Mouse (Mus musculus) right cerebral cortex, postnatal 4 days (tissue): ENCODE results near the gene Etv3.

Source experiments
- DNase-seq: peaks from one replicate; pipeline ENCODE4 v3.0.0-alpha.2; 2022

Etv3 gene

GRCm38 (mm10) chr3:87560156-87560555 is 34.9 kb downstream of the Etv3 start:
- peak; percentile 26 for DNase-seq

GRCm38 (mm10) chr3:87561434-87561833 is 36.2 kb downstream of the Etv3 start:
- no peak for DNase-seq

GRCm38 (mm10) chr3:87562370-87562769 is 37.2 kb downstream of the Etv3 start:
- DNase-seq: peak; percentile 90

GRCm38 (mm10) chr3:87563466-87563865 is 38.3 kb downstream of the Etv3 start:
- no peak for DNase-seq

DNA sequence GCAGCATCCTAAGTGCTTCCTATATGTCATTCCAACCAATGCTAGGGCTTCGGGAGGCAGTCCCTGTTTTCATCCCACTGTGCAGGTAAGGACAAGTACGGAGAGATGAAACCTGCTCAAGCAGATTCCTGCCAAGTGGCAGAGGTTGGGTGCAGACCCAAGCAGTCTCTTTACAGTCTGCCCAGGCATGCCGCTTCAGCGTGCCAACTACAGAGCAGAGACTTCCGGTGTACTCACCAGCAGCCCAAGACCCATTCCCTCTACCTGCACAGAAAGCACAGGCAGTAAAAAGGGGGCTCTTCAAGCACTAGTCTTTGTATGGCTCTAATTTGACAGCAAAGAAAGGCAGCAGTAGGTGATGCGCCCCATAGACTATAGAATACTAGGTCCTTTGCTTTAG is 40.4 kb downstream of the Etv3 start:
- no peak for DNase-seq

DNA sequence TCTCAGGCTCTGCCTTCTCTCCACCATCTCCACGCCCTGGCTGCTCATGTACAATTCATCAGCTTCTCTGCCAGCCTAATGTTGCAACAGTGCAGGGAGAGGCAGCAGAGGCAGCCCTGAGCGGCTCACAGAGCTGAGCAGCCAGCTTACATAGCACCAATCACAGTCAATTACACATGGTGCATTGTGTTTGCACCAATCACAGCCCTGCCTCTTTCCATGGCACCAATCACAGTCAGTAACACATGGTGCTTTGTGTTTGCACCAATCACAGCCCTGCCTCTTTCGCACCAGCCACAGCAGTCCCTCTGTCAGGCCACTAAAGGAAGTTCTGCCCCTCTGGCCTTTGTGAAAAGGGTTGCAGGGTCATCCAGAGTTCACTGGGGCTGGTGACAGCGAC is 40.9 kb downstream of the Etv3 start:
- peak; percentile 62 for DNase-seq

DNA sequence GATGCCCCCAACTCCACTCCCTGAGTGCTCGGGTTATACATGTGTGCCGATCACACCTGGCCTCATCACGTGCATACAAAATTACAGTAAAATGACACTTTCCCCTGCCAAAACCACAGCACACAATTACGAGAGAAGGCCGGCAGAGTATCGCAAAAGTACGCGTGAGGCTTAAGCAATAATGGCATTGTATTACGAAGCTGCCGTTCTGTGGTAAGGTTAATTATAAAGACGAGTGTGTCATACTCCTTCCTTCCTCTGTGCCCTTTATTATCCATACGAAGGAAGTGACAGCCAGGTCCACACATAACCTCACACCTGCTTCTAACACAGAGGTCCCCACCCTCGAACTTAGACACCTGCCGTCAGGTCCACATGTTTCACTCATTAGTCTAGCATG is 42.3 kb downstream of the Etv3 start:
- DNase-seq: no peak

- no peak for DNase-seq
These were observed 43.5 kb downstream of the Etv3 start for GRCm38 (mm10) chr3:87568681-87569080.

GRCm38 (mm10) chr3:87575766-87576165 is 50.6 kb downstream of the Etv3 start:
- no peak for DNase-seq

GRCm38 (mm10) chr3:87582259-87582658 is 57.1 kb downstream of the Etv3 start:
- no peak for DNase-seq
